Mouse (Mus musculus): ENCODE results near the gene Iqca. TPM values are rescaled to one million over a fixed set of nuclear protein-coding genes. Genes with fewer than 3 reads are reported as not detected.

Gene Iqca
- total RNA-seq, 2 experiments from 2014 or later = not detected

Other genes with a start within 250 kb of the Iqca start
- not detected for gene Gbx2, start 222.2 kb downstream of the Iqca start, total RNA-seq (2021)
- not detected for gene Asb18, start 138.7 kb downstream of the Iqca start, total RNA-seq (2021)
- gene Ackr3, start 50.6 kb upstream of the Iqca start, total RNA-seq (2021) = 100 to 1,000 TPM in 1 of 2 experiments, 10 to 100 TPM in 1; 60.6 to 157 TPM